Mouse (Mus musculus): ENCODE measurements at regions not wholly inside any gene's neighbourhood (a gene's known extent, or its start where the extent isn't known, plus 50 kb on each side); places are given as distances from the start of the nearest gene placed in this dataset.

DNA sequence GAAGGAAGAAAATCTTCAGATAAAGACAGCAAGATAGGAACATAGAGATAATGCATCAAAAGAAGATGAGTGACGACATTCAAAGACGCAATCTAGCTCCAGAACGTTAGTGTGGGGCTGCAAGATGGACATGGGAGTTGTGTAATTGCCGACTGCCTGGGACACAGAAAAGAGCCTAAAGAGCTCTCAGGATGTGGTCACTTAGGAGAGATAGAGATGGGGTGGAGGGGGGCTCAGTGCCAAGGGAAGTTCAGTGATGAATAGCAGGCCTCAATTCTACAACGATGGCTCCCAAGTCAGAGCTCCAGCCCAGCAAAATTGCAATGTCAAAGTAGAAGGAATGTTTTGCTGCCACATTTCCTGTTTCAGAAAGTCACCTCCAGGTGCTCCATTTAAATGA, 545.3 kb downstream of the Nfib start:
- TF ChIP-seq EP300 (IDR thresholded peaks at IDR 0.05; ENCODE audit: insufficient read depth, low read depth, low read length) (no peak), CTCF (IDR thresholded peaks at IDR 0.05) (no peak)
